Mouse (Mus musculus) lung, postnatal 0 days (tissue): ENCODE results near the gene Ecsit.

Experiments
- CTCF ChIP-seq: IDR thresholded peaks from 2 replicates; pipeline ENCODE4 v1.5.1; 2016; ENCODE audit warnings: antibody characterized with exemption, mild to moderate bottlenecking
- EP300 ChIP-seq: IDR thresholded peaks from 2 replicates; pipeline ENCODE4 v1.6.1; 2016; ENCODE audit warnings: antibody characterized with exemption, mild to moderate bottlenecking, control low read depth

- TF ChIP-seq CTCF (no peak), EP300 (no peak)
These were observed 14.7 kb upstream of the Ecsit start for GRCm38 (mm10) chr9:22099922-22100321.
